Mouse (Mus musculus) liver, embryonic 15.5 days (tissue): ENCODE data around the gene Uqcrfs1. TPM values are rescaled to one million over a fixed set of nuclear protein-coding genes. Genes with fewer than 3 reads are reported as not detected.

Experiments
- ATAC-seq: fragments of 200-750 bp; cut with Nextera tagmentation; 2 replicates; pipeline ENCODE4 v1.8.0; 2017; ENCODE audit warnings: moderate number of reproducible peaks, mild to moderate bottlenecking, moderate library complexity; ENCODE audit not compliant: insufficient read depth
- H3K27ac ChIP-seq: fragments of 300-500 bp; sonication (generic); replicated peaks from 2 replicates; pipeline ENCODE4 v1.5.1; 2015; ENCODE audit warnings: mild to moderate bottlenecking, inconsistent platforms
- H3K27me3 ChIP-seq: fragments of 300-500 bp; sonication (generic); 2 replicates; pipeline ENCODE4 v1.6.1; 2015; ENCODE audit warnings: mild to moderate bottlenecking, inconsistent platforms
- H3K36me3 ChIP-seq: fragments of 300-500 bp; sonication (generic); replicated peaks from 2 replicates; pipeline ENCODE4 v1.6.1; 2015; ENCODE audit warnings: moderate library complexity, mild to moderate bottlenecking, inconsistent platforms
- H3K4me1 ChIP-seq: fragments of 300-500 bp; sonication (generic); replicated peaks from 2 replicates; pipeline ENCODE4 v1.6.1; 2015; ENCODE audit warnings: inconsistent platforms
- H3K4me2 ChIP-seq: fragments of 300-500 bp; sonication (generic); 2 replicates; pipeline ENCODE4 v1.6.1; 2015; ENCODE audit warnings: moderate library complexity, mild to moderate bottlenecking, inconsistent platforms
- H3K4me3 ChIP-seq: fragments of 300-500 bp; sonication (generic); replicated peaks from 2 replicates; pipeline ENCODE4 v1.5.1; 2015; ENCODE audit warnings: mild to moderate bottlenecking, inconsistent platforms
- H3K9ac ChIP-seq: fragments of 300-500 bp; sonication (generic); 2 replicates; pipeline ENCODE4 v1.6.1; 2015; ENCODE audit warnings: moderate library complexity, mild to moderate bottlenecking, inconsistent platforms
- H3K9me3 ChIP-seq: fragments of 300-500 bp; sonication (generic); replicated peaks from 2 replicates; pipeline ENCODE4 v1.6.1; 2016; ENCODE audit warnings: inconsistent platforms
- WGBS: fragments of 180-500 bp; shearing (Covaris S2); methylation state at CpG from one replicate; pipeline ENCODE4 v1.1.7; 2015; ENCODE audit warnings: mixed read lengths; ENCODE audit not compliant: insufficient replicate concordance; 5-methylcytosine and 5-hydroxymethylcytosine counted together
- polyA plus RNA-seq: library from polyadenylated mRNA; unstranded; fragments of >200 nt; fragmentation: Nextera tagmentation; extraction: Ambion mirVana; gene quantifications from 2 replicates; pipeline ENCODE4 v1.2.1, GENCODE M21; 2015

The Uqcrfs1 gene
- polyA plus RNA-seq, 1 experiment from 2014 or later: 165 TPM

GRCm38 (mm10) chr13:30553051-30553587 is 8.0 kb upstream of the Uqcrfs1 start:
- Histone ChIP-seq H3K9ac (no peak overlapping the region), H3K9me3 (no peaks in the 10 kb centered on the region), H3K27ac (no peak overlapping the region), H3K36me3 (no peaks in the 10 kb centered on the region), H3K4me3 (no peak overlapping the region), H3K27me3 (peaks cover 8% of the 10 kb centered on the region), H3K4me2 (no peak overlapping the region), H3K4me1 (peaks cover 4% of the 10 kb centered on the region)
- WGBS: 17% methylated on average over 5 of the region's 5 CpGs
- no peak for ATAC-seq

GRCm38 (mm10) chr13:30549339-30549738 is 4.2 kb upstream of the Uqcrfs1 start:
- Histone ChIP-seq H3K4me3 (no peak overlapping the region), H3K9ac (no peak overlapping the region), H3K4me1 (peaks cover 13% of the 10 kb centered on the region), H3K36me3 (no peaks in the 10 kb centered on the region), H3K9me3 (no peaks in the 10 kb centered on the region), H3K27me3 (peaks cover 4% of the 10 kb centered on the region), H3K4me2 (no peak overlapping the region), H3K27ac (no peak overlapping the region)
- 48% methylated on average over 5 of the region's 5 CpGs for WGBS
- no peak for ATAC-seq

- peaks cover 4% of the 10 kb centered on the region for H3K27me3 ChIP-seq
- 0 out of 2 replicates have a peak, but pooled peaks have one; percentile 7 for ATAC-seq
- no peaks in the 10 kb centered on the region for H3K9me3 ChIP-seq
- H3K4me2 ChIP-seq: peak overlapping the region; percentile 27
- peaks cover 18% of the 10 kb centered on the region for H3K4me1 ChIP-seq
- 0% methylated on average over 2 of the region's 2 CpGs for WGBS
- H3K9ac ChIP-seq: no peak overlapping the region
- H3K27ac ChIP-seq: no peak overlapping the region
- H3K36me3 ChIP-seq: no peaks in the 10 kb centered on the region
- no peak overlapping the region for H3K4me3 ChIP-seq
These were observed 3.7 kb upstream of the Uqcrfs1 start for GRCm38 (mm10) chr13:30548835-30549234.

GRCm38 (mm10) chr13:30530761-30531160 is 14.4 kb downstream of the Uqcrfs1 start:
- H3K27me3 ChIP-seq: no peaks in the 10 kb centered on the region
- H3K36me3 ChIP-seq: no peaks in the 10 kb centered on the region
- no peaks in the 10 kb centered on the region for H3K4me1 ChIP-seq
- H3K4me3 ChIP-seq: no peak overlapping the region
- no peak overlapping the region for H3K27ac ChIP-seq
- 10% methylated on average over 5 of the region's 5 CpGs for WGBS
- no peak for ATAC-seq
- H3K9ac ChIP-seq: no peak overlapping the region
- no peaks in the 10 kb centered on the region for H3K9me3 ChIP-seq
- H3K4me2 ChIP-seq: no peak overlapping the region

GRCm38 (mm10) chr13:30524961-30525360 is 20.2 kb downstream of the Uqcrfs1 start:
- H3K36me3 ChIP-seq: no peaks in the 10 kb centered on the region
- H3K27me3 ChIP-seq: no peaks in the 10 kb centered on the region
- 72% methylated on average over 8 of the region's 8 CpGs for WGBS
- ATAC-seq: no peak
- H3K4me3 ChIP-seq: no peak overlapping the region
- no peak overlapping the region for H3K27ac ChIP-seq
- no peaks in the 10 kb centered on the region for H3K4me1 ChIP-seq
- H3K4me2 ChIP-seq: no peak overlapping the region
- H3K9me3 ChIP-seq: no peaks in the 10 kb centered on the region
- H3K9ac ChIP-seq: no peak overlapping the region

- H3K36me3 ChIP-seq: no peaks in the 10 kb centered on the region
- H3K4me2 ChIP-seq: no peak overlapping the region
- H3K27ac ChIP-seq: no peak overlapping the region
- no peaks in the 10 kb centered on the region for H3K4me1 ChIP-seq
- no peaks in the 10 kb centered on the region for H3K27me3 ChIP-seq
- H3K9ac ChIP-seq: no peak overlapping the region
- H3K9me3 ChIP-seq: no peaks in the 10 kb centered on the region
- no peak for ATAC-seq
- WGBS: 66% methylated on average over 9 of the region's 9 CpGs
- no peak overlapping the region for H3K4me3 ChIP-seq
These were observed 21.2 kb downstream of the Uqcrfs1 start for GRCm38 (mm10) chr13:30523971-30524370.

- no peak for ATAC-seq
- 76% methylated on average over 5 of the region's 5 CpGs for WGBS
- Histone ChIP-seq H3K27me3 (no peaks in the 10 kb centered on the region), H3K9ac (no peak overlapping the region), H3K36me3 (no peaks in the 10 kb centered on the region), H3K27ac (no peak overlapping the region), H3K4me1 (no peaks in the 10 kb centered on the region), H3K9me3 (no peaks in the 10 kb centered on the region), H3K4me2 (no peak overlapping the region), H3K4me3 (no peak overlapping the region)
These were observed 21.8 kb downstream of the Uqcrfs1 start for GRCm38 (mm10) chr13:30523246-30523891.

- Histone ChIP-seq H3K9ac (no peak overlapping the region), H3K4me1 (no peaks in the 10 kb centered on the region), H3K4me3 (no peak overlapping the region), H3K27ac (no peak overlapping the region), H3K4me2 (peak overlapping the region; percentile 18; the same call in 1 of the 2 replicates), H3K9me3 (no peaks in the 10 kb centered on the region), H3K27me3 (no peaks in the 10 kb centered on the region), H3K36me3 (no peaks in the 10 kb centered on the region)
- no peak for ATAC-seq
- 59% methylated on average over 16 of the region's 16 CpGs for WGBS
These were observed 23.8 kb downstream of the Uqcrfs1 start for GRCm38 (mm10) chr13:30521282-30521902.

GRCm38 (mm10) chr13:30518191-30518590 is 27.0 kb downstream of the Uqcrfs1 start:
- Histone ChIP-seq H3K27me3 (no peaks in the 10 kb centered on the region), H3K27ac (no peak overlapping the region), H3K9me3 (no peaks in the 10 kb centered on the region), H3K4me2 (no peak overlapping the region), H3K4me1 (no peaks in the 10 kb centered on the region), H3K36me3 (no peaks in the 10 kb centered on the region), H3K4me3 (no peak overlapping the region), H3K9ac (no peak overlapping the region)
- no peak for ATAC-seq

GRCm38 (mm10) chr13:30507651-30508050 is 37.5 kb downstream of the Uqcrfs1 start:
- Histone ChIP-seq H3K9me3 (no peaks in the 10 kb centered on the region), H3K4me1 (no peaks in the 10 kb centered on the region)
- no peak for ATAC-seq

GRCm38 (mm10) chr13:30501860-30502395 is 43.2 kb downstream of the Uqcrfs1 start:
- no peak overlapping the region for H3K4me2 ChIP-seq
- H3K9me3 ChIP-seq: no peaks in the 10 kb centered on the region
- 27% methylated on average over 7 of the region's 7 CpGs for WGBS

More at GRCm38 (mm10) chr13:30507651-30508050, 37.5 kb downstream of the Uqcrfs1 start:
- Histone ChIP-seq H3K36me3 (no peaks in the 10 kb centered on the region), H3K27me3 (no peaks in the 10 kb centered on the region), H3K4me2 (no peak overlapping the region), H3K9ac (no peak overlapping the region), H3K27ac (no peak overlapping the region), H3K4me3 (no peak overlapping the region)
- WGBS: 68% methylated on average over 4 of the region's 4 CpGs

More at GRCm38 (mm10) chr13:30501860-30502395, 43.2 kb downstream of the Uqcrfs1 start:
- no peaks in the 10 kb centered on the region for H3K4me1 ChIP-seq
- H3K27ac ChIP-seq: no peak overlapping the region
- no peak overlapping the region for H3K4me3 ChIP-seq
- no peak for ATAC-seq
- no peaks in the 10 kb centered on the region for H3K27me3 ChIP-seq
- H3K9ac ChIP-seq: no peak overlapping the region
- no peaks in the 10 kb centered on the region for H3K36me3 ChIP-seq
